Mouse (Mus musculus): ENCODE data around the gene Reep1.

DNA sequence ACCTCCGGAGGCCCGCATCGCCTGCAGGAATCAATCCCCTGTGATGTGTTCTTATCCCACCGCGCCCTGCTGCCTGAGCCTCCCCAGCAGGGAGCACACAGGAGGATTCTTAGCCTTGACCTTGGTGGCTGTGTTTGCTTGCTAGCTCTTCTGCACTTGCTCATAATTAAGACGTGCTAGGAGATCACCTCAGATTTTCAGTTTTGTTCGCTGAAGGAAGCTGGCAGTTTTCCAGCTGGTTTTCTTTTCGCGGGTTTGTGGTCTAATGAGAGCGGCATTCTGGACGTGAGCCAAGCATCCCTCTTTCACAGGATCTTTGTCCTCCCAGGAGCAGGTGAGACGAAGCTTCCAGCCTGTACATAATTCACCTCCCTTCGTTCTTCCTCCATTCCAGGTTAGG is 33.6 kb downstream of the Reep1 start:
- no peak for TF ChIP-seq CTCF (IDR thresholded peaks at IDR 0.05; ENCODE audit: low read depth)
- no peak for TF ChIP-seq EP300 (optimal IDR thresholded peaks at IDR 0.05)
